Mouse (Mus musculus): ENCODE results near the gene Mycbp2. TPM values are rescaled to one million over a fixed set of nuclear protein-coding genes. Genes with fewer than 3 reads are reported as not detected.

Mycbp2 gene
- polyA plus RNA-seq, 1 experiment from 2014 or later, result 51.8 TPM

DNA sequence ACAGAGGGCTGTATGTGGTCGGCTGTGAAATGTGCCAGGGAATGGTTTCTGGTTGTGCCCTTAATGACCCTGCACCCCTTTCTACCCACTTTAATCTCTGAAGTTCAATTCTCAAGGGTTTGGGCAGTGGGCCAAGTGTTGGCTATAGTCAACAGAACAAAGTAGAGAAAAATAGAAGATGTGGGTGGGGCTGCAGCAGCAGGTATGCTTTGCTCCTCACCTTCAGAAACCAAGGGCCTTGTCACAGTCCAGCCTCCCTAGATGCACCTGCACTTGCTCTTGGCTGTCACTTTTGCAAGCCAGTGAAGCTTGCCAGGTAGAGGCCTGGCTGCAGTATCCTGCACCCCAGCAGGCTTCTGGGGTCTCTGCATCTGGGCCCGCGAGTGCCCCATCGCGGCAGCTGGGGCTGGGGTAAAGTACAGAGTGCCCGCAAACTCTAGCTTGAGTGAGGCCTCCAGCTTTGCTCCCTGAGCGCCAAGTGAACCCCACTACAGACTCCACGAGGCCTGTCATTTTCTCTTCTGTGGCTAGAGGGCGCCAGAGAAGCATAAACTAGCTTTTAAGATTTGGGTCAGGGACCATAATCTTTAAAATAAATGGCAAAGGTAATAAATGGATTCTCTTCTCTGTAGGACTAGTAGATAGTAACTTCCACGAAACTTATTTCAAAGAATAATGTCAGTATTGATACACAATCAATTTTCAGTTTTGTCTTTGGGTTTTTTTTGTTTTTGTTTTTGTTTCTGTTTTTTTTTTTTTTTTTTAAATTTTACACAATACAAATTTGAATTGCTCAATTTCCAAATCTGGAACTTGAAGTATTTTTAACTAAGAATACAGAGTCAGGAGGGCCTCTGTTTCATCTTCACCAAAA lies 281.1 kb downstream of the Mycbp2 start:
- Histone ChIP-seq H3K27me3 (no peaks in the 10 kb centered on the region), H3K9ac (no peak overlapping the region), H3K27ac (replicated peaks) (no peak overlapping the region), H3K4me3 (no peak overlapping the region), H3K9me3 (no peaks in the 10 kb centered on the region), H3K4me2 (no peak overlapping the region), H3K36me3 (no peaks in the 10 kb centered on the region), H3K4me1 (replicated peaks) (peaks cover 7% of the 10 kb centered on the region)
- no peak for ATAC-seq (ENCODE audit: low read depth)
- WGBS, result 12% methylated on average over 10 of the region's 10 CpGs

Other genes with a start within 250 kb of the Mycbp2 start
- gene Fbxl3, start 247.2 kb downstream of the Mycbp2 start, polyA plus RNA-seq (2015; fragmentation: Nextera tagmentation; extraction: Ambion mirVana), result 25.0 and 26.5 TPM in 2 replicates
- gene Scel, start 166.5 kb upstream of the Mycbp2 start, polyA plus RNA-seq (2015; fragmentation: Nextera tagmentation; extraction: Ambion mirVana), result 0.07 and 0.19 TPM in 2 replicates

Measured in neural tube, embryonic 13.5 days (tissue).